Mouse (Mus musculus): ENCODE data around the gene Prnp. TPM values are rescaled to one million over a fixed set of nuclear protein-coding genes. Genes with fewer than 3 reads are reported as not detected.

Prnp gene
- polyA plus RNA-seq, 1 experiment from 2014 or later: 23.7 TPM

- ATAC-seq (replicated peaks; ENCODE audit: insufficient number of reproducible peaks, low FRiP score, low TSS enrichment, low read depth): no peak
Measured at GRCm38 (mm10) chr2:131934243-131934642, 24.5 kb downstream of the Prnp start.

DNA sequence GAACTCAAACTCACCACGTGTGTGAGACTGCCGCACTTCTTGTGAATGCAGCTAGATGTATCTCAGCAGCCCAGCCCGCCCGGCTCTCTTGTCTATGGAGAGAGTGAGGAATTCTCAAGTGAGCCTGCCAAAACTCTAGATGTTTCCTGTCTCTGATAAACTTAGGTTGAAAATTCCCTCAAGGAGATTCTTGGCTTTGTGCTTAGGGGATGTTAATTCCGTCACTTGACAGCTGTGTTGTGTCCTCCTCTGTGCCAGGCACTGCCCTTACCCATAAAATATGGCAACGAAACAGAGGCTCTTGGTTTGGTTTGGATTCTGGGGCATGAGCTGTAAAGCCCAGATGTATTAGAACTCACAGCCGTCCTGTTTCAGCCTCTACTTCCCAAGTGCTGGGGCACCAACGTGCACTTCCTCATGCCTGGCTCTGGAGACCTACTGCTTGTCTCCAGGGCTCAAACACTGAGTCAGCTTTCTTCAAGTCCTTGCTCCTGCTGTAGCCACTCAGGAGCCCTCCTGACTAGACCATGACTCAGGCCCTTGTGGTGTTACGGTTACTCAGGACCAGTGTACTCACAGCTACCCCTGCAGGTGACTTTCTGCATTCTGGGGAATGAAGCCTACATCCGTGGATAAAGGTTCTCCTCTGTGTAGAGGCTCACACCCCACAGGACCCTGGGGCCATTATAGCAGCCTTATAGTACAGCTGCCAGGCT, 25.8 kb downstream of the Prnp start:
- Histone ChIP-seq H3K4me1 (ENCODE audit: control insufficient read depth, insufficient read depth, low read length) (no peaks in the 10 kb centered on the region), H3K27ac (replicated peaks; ENCODE audit: low read depth, low read length) (no peak overlapping the region), H3K9me3 (replicated peaks; ENCODE audit: control insufficient read depth, low read length) (no peaks in the 10 kb centered on the region), H3K9ac (replicated peaks; ENCODE audit: low read length) (no peak overlapping the region), H3K4me3 (ENCODE audit: low read depth, low read length) (no peak overlapping the region), H3K27me3 (ENCODE audit: control insufficient read depth, insufficient read depth, low read length) (no peaks in the 10 kb centered on the region), H3K36me3 (replicated peaks; ENCODE audit: control insufficient read depth, insufficient read depth, low read depth, low read length) (no peaks in the 10 kb centered on the region), H3K4me2 (ENCODE audit: low read depth, low read length) (no peak overlapping the region)
- DNase-seq (ENCODE audit: low spot score) (no peak), ATAC-seq (replicated peaks; ENCODE audit: insufficient number of reproducible peaks, low FRiP score, low TSS enrichment, low read depth) (no peak)
- WGBS: 86% methylated on average over 10 of the region's 10 CpGs

More at GRCm38 (mm10) chr2:131934243-131934642, 24.5 kb downstream of the Prnp start:
- H3K9me3 ChIP-seq (replicated peaks; ENCODE audit: control insufficient read depth, low read length): no peaks in the 10 kb centered on the region
- no peaks in the 10 kb centered on the region for H3K4me1 ChIP-seq (ENCODE audit: control insufficient read depth, insufficient read depth, low read length)
- no peak for DNase-seq (ENCODE audit: low spot score)
- H3K9ac ChIP-seq (replicated peaks; ENCODE audit: low read length): no peak overlapping the region
- H3K36me3 ChIP-seq (replicated peaks; ENCODE audit: control insufficient read depth, insufficient read depth, low read depth, low read length): no peaks in the 10 kb centered on the region
- H3K27ac ChIP-seq (replicated peaks; ENCODE audit: low read depth, low read length): no peak overlapping the region
- no peak overlapping the region for H3K4me2 ChIP-seq (ENCODE audit: low read depth, low read length)
- no peak overlapping the region for H3K4me3 ChIP-seq (ENCODE audit: low read depth, low read length)
- no peaks in the 10 kb centered on the region for H3K27me3 ChIP-seq (ENCODE audit: control insufficient read depth, insufficient read depth, low read length)
- 84% methylated on average over 2 of the region's 2 CpGs for WGBS

DNA sequence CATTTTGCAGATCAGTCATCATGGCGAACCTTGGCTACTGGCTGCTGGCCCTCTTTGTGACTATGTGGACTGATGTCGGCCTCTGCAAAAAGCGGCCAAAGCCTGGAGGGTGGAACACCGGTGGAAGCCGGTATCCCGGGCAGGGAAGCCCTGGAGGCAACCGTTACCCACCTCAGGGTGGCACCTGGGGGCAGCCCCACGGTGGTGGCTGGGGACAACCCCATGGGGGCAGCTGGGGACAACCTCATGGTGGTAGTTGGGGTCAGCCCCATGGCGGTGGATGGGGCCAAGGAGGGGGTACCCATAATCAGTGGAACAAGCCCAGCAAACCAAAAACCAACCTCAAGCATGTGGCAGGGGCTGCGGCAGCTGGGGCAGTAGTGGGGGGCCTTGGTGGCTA, 26.7 kb downstream of the Prnp start:
- WGBS: 94% methylated on average over 10 of the region's 10 CpGs
- H3K4me2 ChIP-seq (ENCODE audit: low read depth, low read length): no peak overlapping the region
- no peak for ATAC-seq (replicated peaks; ENCODE audit: insufficient number of reproducible peaks, low FRiP score, low TSS enrichment, low read depth)
- H3K4me3 ChIP-seq (ENCODE audit: low read depth, low read length): no peak overlapping the region
- DNase-seq (ENCODE audit: low spot score): no peak
- no peak overlapping the region for H3K9ac ChIP-seq (replicated peaks; ENCODE audit: low read length)
- no peaks in the 10 kb centered on the region for H3K27me3 ChIP-seq (ENCODE audit: control insufficient read depth, insufficient read depth, low read length)
- H3K4me1 ChIP-seq (ENCODE audit: control insufficient read depth, insufficient read depth, low read length): no peaks in the 10 kb centered on the region
- no peaks in the 10 kb centered on the region for H3K9me3 ChIP-seq (replicated peaks; ENCODE audit: control insufficient read depth, low read length)
- H3K27ac ChIP-seq (replicated peaks; ENCODE audit: low read depth, low read length): no peak overlapping the region
- H3K36me3 ChIP-seq (replicated peaks; ENCODE audit: control insufficient read depth, insufficient read depth, low read depth, low read length): no peaks in the 10 kb centered on the region

GRCm38 (mm10) chr2:131939404-131940111, 29.8 kb downstream of the Prnp start:
- 43% methylated on average over 8 of the region's 8 CpGs for WGBS
- peak; percentile 65 for DNase-seq (ENCODE audit: low spot score)
- H3K9me3 ChIP-seq (replicated peaks; ENCODE audit: control insufficient read depth, low read length): no peaks in the 10 kb centered on the region
- no peaks in the 10 kb centered on the region for H3K36me3 ChIP-seq (replicated peaks; ENCODE audit: control insufficient read depth, insufficient read depth, low read depth, low read length)
- no peaks in the 10 kb centered on the region for H3K27me3 ChIP-seq (ENCODE audit: control insufficient read depth, insufficient read depth, low read length)
- H3K4me2 ChIP-seq (ENCODE audit: low read depth, low read length): no peak overlapping the region
- no peak overlapping the region for H3K4me3 ChIP-seq (ENCODE audit: low read depth, low read length)
- H3K27ac ChIP-seq (replicated peaks; ENCODE audit: low read depth, low read length): no peak overlapping the region
- no peak for ATAC-seq (replicated peaks; ENCODE audit: insufficient number of reproducible peaks, low FRiP score, low TSS enrichment, low read depth)
- H3K9ac ChIP-seq (replicated peaks; ENCODE audit: low read length): no peak overlapping the region
- no peaks in the 10 kb centered on the region for H3K4me1 ChIP-seq (ENCODE audit: control insufficient read depth, insufficient read depth, low read length)

DNA sequence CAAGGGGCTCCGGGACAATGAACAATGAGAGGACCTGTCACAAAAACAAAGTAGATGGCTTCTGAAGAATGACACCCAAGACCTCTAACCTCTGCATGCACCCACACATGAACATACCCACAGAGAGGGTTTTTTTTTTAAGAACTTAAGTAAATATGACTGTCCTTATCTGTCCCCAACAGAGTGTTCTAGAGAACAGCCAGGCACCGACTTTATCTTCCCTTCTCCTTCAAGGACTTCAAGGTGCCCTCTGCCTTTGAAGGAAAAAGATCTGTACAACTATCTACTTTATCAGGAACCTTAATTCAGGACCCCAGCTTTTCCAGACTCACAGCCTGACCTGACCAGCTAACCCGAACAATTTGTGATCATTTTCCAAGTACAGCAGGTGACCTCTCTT, 30.8 kb downstream of the Prnp start:
- H3K4me3 ChIP-seq (ENCODE audit: low read depth, low read length): no peak overlapping the region
- no peaks in the 10 kb centered on the region for H3K27me3 ChIP-seq (ENCODE audit: control insufficient read depth, insufficient read depth, low read length)
- DNase-seq (ENCODE audit: low spot score) (no peak), ATAC-seq (replicated peaks; ENCODE audit: insufficient number of reproducible peaks, low FRiP score, low TSS enrichment, low read depth) (no peak)
- no peaks in the 10 kb centered on the region for H3K36me3 ChIP-seq (replicated peaks; ENCODE audit: control insufficient read depth, insufficient read depth, low read depth, low read length)
- H3K9ac ChIP-seq (replicated peaks; ENCODE audit: low read length): no peak overlapping the region
- H3K9me3 ChIP-seq (replicated peaks; ENCODE audit: control insufficient read depth, low read length): no peaks in the 10 kb centered on the region
- H3K4me2 ChIP-seq (ENCODE audit: low read depth, low read length): no peak overlapping the region
- no peaks in the 10 kb centered on the region for H3K4me1 ChIP-seq (ENCODE audit: control insufficient read depth, insufficient read depth, low read length)
- WGBS: 77% methylated on average over 3 of the region's 3 CpGs
- H3K27ac ChIP-seq (replicated peaks; ENCODE audit: low read depth, low read length): no peak overlapping the region

DNA sequence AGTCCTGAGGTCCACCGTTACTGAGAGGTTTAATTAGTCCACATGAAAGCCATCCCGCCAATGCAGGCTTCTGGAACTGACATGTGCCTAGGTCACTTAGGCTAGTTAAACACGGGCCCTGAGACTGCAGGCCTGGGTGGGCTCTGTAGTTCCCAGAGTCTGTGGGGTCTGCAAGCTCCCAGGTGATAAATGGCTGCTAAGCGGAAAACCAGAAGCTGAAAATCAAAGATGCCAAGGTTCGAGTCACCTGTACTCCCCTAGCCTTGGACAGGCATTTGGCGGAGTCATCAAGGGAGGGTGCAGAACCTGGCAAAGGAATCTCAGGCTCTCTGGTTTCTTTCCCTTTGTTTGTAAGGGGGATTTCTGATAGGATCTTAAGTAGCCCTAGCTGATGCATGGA, 31.8 kb downstream of the Prnp start:
- no peak overlapping the region for H3K4me2 ChIP-seq (ENCODE audit: low read depth, low read length)
- H3K27ac ChIP-seq (replicated peaks; ENCODE audit: low read depth, low read length): no peak overlapping the region
- H3K9me3 ChIP-seq (replicated peaks; ENCODE audit: control insufficient read depth, low read length): no peaks in the 10 kb centered on the region
- ATAC-seq (replicated peaks; ENCODE audit: insufficient number of reproducible peaks, low FRiP score, low TSS enrichment, low read depth): no peak
- no peak for DNase-seq (ENCODE audit: low spot score)
- H3K4me3 ChIP-seq (ENCODE audit: low read depth, low read length): no peak overlapping the region
- no peaks in the 10 kb centered on the region for H3K27me3 ChIP-seq (ENCODE audit: control insufficient read depth, insufficient read depth, low read length)
- H3K36me3 ChIP-seq (replicated peaks; ENCODE audit: control insufficient read depth, insufficient read depth, low read depth, low read length): no peaks in the 10 kb centered on the region
- H3K4me1 ChIP-seq (ENCODE audit: control insufficient read depth, insufficient read depth, low read length): no peaks in the 10 kb centered on the region
- no peak overlapping the region for H3K9ac ChIP-seq (replicated peaks; ENCODE audit: low read length)
- WGBS: 77% methylated on average over 6 of the region's 6 CpGs

GRCm38 (mm10) chr2:131944370-131944769, 34.6 kb downstream of the Prnp start:
- no peaks in the 10 kb centered on the region for H3K27me3 ChIP-seq (ENCODE audit: control insufficient read depth, insufficient read depth, low read length)
- DNase-seq (ENCODE audit: low spot score) (no peak), ATAC-seq (replicated peaks; ENCODE audit: insufficient number of reproducible peaks, low FRiP score, low TSS enrichment, low read depth) (no peak)
- H3K4me3 ChIP-seq (ENCODE audit: low read depth, low read length): no peak overlapping the region
- no peaks in the 10 kb centered on the region for H3K4me1 ChIP-seq (ENCODE audit: control insufficient read depth, insufficient read depth, low read length)
- H3K4me2 ChIP-seq (ENCODE audit: low read depth, low read length): no peak overlapping the region
- no peak overlapping the region for H3K27ac ChIP-seq (replicated peaks; ENCODE audit: low read depth, low read length)
- H3K36me3 ChIP-seq (replicated peaks; ENCODE audit: control insufficient read depth, insufficient read depth, low read depth, low read length): no peaks in the 10 kb centered on the region
- H3K9me3 ChIP-seq (replicated peaks; ENCODE audit: control insufficient read depth, low read length): no peaks in the 10 kb centered on the region
- H3K9ac ChIP-seq (replicated peaks; ENCODE audit: low read length): no peak overlapping the region
- 47% methylated on average over 1 of the region's 1 CpGs for WGBS

GRCm38 (mm10) chr2:131945225-131945624, 35.5 kb downstream of the Prnp start:
- WGBS: 83% methylated on average over 8 of the region's 8 CpGs
- ATAC-seq (replicated peaks; ENCODE audit: insufficient number of reproducible peaks, low FRiP score, low TSS enrichment, low read depth) (no peak), DNase-seq (ENCODE audit: low spot score) (no peak)
- Histone ChIP-seq H3K9ac (replicated peaks; ENCODE audit: low read length) (no peak overlapping the region), H3K4me2 (ENCODE audit: low read depth, low read length) (no peak overlapping the region), H3K4me1 (ENCODE audit: control insufficient read depth, insufficient read depth, low read length) (no peaks in the 10 kb centered on the region), H3K4me3 (ENCODE audit: low read depth, low read length) (no peak overlapping the region), H3K36me3 (replicated peaks; ENCODE audit: control insufficient read depth, insufficient read depth, low read depth, low read length) (no peaks in the 10 kb centered on the region), H3K27ac (replicated peaks; ENCODE audit: low read depth, low read length) (no peak overlapping the region), H3K9me3 (replicated peaks; ENCODE audit: control insufficient read depth, low read length) (no peaks in the 10 kb centered on the region), H3K27me3 (ENCODE audit: control insufficient read depth, insufficient read depth, low read length) (no peaks in the 10 kb centered on the region)
